Mouse (Mus musculus) stomach, postnatal 0 days (tissue): ENCODE results near the gene Tns3. TPM values are rescaled to one million over a fixed set of nuclear protein-coding genes. Genes with fewer than 3 reads are reported as not detected.

Source experiments
- ATAC-seq: fragments of 200-750 bp; cut with Nextera tagmentation; 2 replicates; pipeline ENCODE4 v1.8.0; 2017; ENCODE audit not compliant: low FRiP score, low TSS enrichment
- DNase-seq: peaks from one replicate; pipeline ENCODE4 v3.0.0-alpha.2; 2016; ENCODE audit warnings: low spot score
- H3K27ac ChIP-seq: fragments of 300-500 bp; sonication (generic); replicated peaks from 2 replicates; pipeline ENCODE4 v1.5.1; 2014; ENCODE audit warnings: mild to moderate bottlenecking, control low read depth
- H3K27me3 ChIP-seq: fragments of 300-500 bp; sonication (generic); 2 replicates; pipeline ENCODE4 v1.6.1; 2014; ENCODE audit warnings: low read length; ENCODE audit not compliant: control insufficient read depth, insufficient read depth
- H3K36me3 ChIP-seq: fragments of 300-500 bp; sonication (generic); 2 replicates; pipeline ENCODE4 v1.6.1; 2014; ENCODE audit warnings: low read length, mixed read lengths; ENCODE audit not compliant: control insufficient read depth, insufficient read depth
- H3K4me1 ChIP-seq: fragments of 300-500 bp; sonication (generic); replicated peaks from 2 replicates; pipeline ENCODE4 v1.6.1; 2014; ENCODE audit warnings: antibody characterized with exemption; ENCODE audit not compliant: control insufficient read depth, insufficient read depth
- H3K4me2 ChIP-seq: fragments of 300-500 bp; sonication (generic); replicated peaks from 2 replicates; pipeline ENCODE4 v1.6.1; 2014; ENCODE audit warnings: low read depth, mild to moderate bottlenecking, control low read depth, moderate library complexity
- H3K4me3 ChIP-seq: fragments of 300-500 bp; sonication (generic); 2 replicates; pipeline ENCODE4 v1.5.1; 2014; ENCODE audit warnings: low read depth, low read length, control low read depth
- H3K9ac ChIP-seq: fragments of 300-500 bp; sonication (generic); 2 replicates; pipeline ENCODE4 v1.6.1; 2014; ENCODE audit warnings: mild to moderate bottlenecking, low read length, control low read depth, mixed read lengths
- H3K9me3 ChIP-seq: fragments of 300-500 bp; sonication (generic); 2 replicates; pipeline ENCODE4 v1.6.1; 2016; ENCODE audit warnings: low read length; ENCODE audit not compliant: control insufficient read depth
- CTCF ChIP-seq: IDR thresholded peaks from 2 replicates; pipeline ENCODE4 v1.5.1; 2016; ENCODE audit warnings: antibody characterized with exemption, low read depth, mild to moderate bottlenecking, moderate library complexity
- EP300 ChIP-seq: optimal IDR thresholded peaks from 2 replicates; pipeline ENCODE3; 2016; ENCODE audit warnings: antibody characterized with exemption
- WGBS: fragments of 180-500 bp; shearing (Covaris S2); extraction: QIAGEN DNeasy Blood & Tissue Kit; methylation state at CpG from one replicate; pipeline ENCODE4 v1.1.7; 2014; 5-methylcytosine and 5-hydroxymethylcytosine counted together
- polyA plus RNA-seq: library from polyadenylated mRNA; unstranded; fragments of >200 nt; fragmentation: Nextera tagmentation; extraction: Ambion mirVana; gene quantifications from 2 replicates; pipeline ENCODE4 v1.2.1, GENCODE M21; 2015

Gene Tns3
- polyA plus RNA-seq, 1 experiment from 2014 or later = 10.4 TPM

GRCm38 (mm10) chr11:8482721-8483120, 181.6 kb downstream of the Tns3 start:
- ATAC-seq (no peak), DNase-seq (no peak)
- Histone ChIP-seq H3K4me2 (no peak overlapping the region), H3K9me3 (no peaks in the 10 kb centered on the region), H3K27me3 (no peaks in the 10 kb centered on the region), H3K4me1 (peaks cover 5% of the 10 kb centered on the region; the same call in 1 of the 2 replicates), H3K36me3 (peaks cover 6% of the 10 kb centered on the region), H3K4me3 (no peak overlapping the region), H3K9ac (no peak overlapping the region), H3K27ac (0 out of 2 replicates have a peak overlapping the region, but pooled peaks have one; percentile 30)
- WGBS = 21% methylated on average over 3 of the region's 3 CpGs
- TF ChIP-seq EP300 = no peak
- TF ChIP-seq CTCF = no peak

DNA sequence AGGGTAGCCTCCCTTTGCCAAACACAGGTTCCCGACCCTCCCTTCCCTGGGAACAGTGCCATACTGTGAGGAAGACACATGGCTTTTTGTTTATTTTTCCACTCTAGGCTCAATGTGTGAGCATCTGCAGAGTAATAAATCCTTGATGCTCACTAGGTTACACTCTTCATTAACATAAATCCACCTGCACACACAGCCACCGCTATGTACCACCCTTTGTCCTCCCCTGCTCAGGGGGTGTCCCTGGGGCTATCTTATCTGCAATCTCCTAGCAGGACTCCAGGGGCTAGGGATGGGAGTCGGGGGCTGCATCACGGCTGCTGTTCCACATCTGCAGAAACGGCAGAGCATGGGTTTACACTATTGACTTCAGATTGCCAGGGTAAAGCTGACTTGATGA, 182.4 kb downstream of the Tns3 start:
- H3K36me3 ChIP-seq = peaks cover 6% of the 10 kb centered on the region
- no peaks in the 10 kb centered on the region for H3K27me3 ChIP-seq
- no peak overlapping the region for H3K4me3 ChIP-seq
- ATAC-seq (peak; percentile 16; the same call in 1 of the 2 replicates), DNase-seq (no peak)
- 37% methylated on average over 5 of the region's 5 CpGs for WGBS
- TF ChIP-seq CTCF (no peak), EP300 (no peak)
- H3K27ac ChIP-seq = no peak overlapping the region
- no peak overlapping the region for H3K9ac ChIP-seq
- H3K4me2 ChIP-seq = no peak overlapping the region
- no peaks in the 10 kb centered on the region for H3K9me3 ChIP-seq
- H3K4me1 ChIP-seq = peaks cover 5% of the 10 kb centered on the region; the same call in 1 of the 2 replicates

GRCm38 (mm10) chr11:8481529-8481928, 182.8 kb downstream of the Tns3 start:
- 72% methylated on average over 6 of the region's 6 CpGs for WGBS
- ATAC-seq (peak; percentile 6; the same call in 1 of the 2 replicates), DNase-seq (no peak)
- Histone ChIP-seq H3K4me1 (peaks cover 5% of the 10 kb centered on the region; the same call in 1 of the 2 replicates), H3K36me3 (peaks cover 6% of the 10 kb centered on the region), H3K4me2 (no peak overlapping the region), H3K4me3 (no peak overlapping the region), H3K9ac (no peak overlapping the region), H3K27ac (no peak overlapping the region), H3K9me3 (no peaks in the 10 kb centered on the region), H3K27me3 (no peaks in the 10 kb centered on the region)
- TF ChIP-seq CTCF = no peak
- TF ChIP-seq EP300 = no peak

GRCm38 (mm10) chr11:8479858-8480257, 184.5 kb downstream of the Tns3 start:
- DNase-seq = no peak
- no peak for ATAC-seq
- Histone ChIP-seq H3K4me2 (no peak overlapping the region), H3K4me1 (peaks cover 5% of the 10 kb centered on the region; the same call in 1 of the 2 replicates), H3K36me3 (peaks cover 6% of the 10 kb centered on the region), H3K9me3 (no peaks in the 10 kb centered on the region), H3K27ac (no peak overlapping the region), H3K9ac (no peak overlapping the region), H3K27me3 (no peaks in the 10 kb centered on the region), H3K4me3 (no peak overlapping the region)
- WGBS = 82% methylated on average over 2 of the region's 2 CpGs
- TF ChIP-seq EP300 (no peak), CTCF (no peak)

DNA sequence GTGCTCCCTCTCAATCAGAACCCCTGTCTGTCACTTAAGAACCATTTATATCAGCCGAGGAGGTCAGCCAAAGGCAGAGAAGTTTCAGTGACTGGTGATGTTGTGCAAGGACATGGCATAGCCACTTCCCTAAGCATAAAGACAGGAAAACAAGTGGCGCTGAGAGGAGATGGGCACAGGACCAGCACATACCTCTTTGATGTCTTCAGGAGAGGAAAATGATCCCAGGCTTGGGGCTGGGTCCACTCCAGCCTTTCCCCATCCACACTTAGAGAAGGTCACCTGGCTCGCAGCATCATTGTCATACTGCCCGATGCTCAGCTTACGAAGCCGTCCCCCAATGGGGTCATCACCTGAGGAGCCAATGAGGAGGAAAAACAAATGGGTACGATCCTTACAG, 185.0 kb downstream of the Tns3 start:
- no peak overlapping the region for H3K4me2 ChIP-seq
- no peaks in the 10 kb centered on the region for H3K27me3 ChIP-seq
- no peak overlapping the region for H3K4me3 ChIP-seq
- peaks cover 6% of the 10 kb centered on the region for H3K36me3 ChIP-seq
- no peak overlapping the region for H3K9ac ChIP-seq
- H3K4me1 ChIP-seq = peaks cover 5% of the 10 kb centered on the region; the same call in 1 of the 2 replicates
- ATAC-seq (no peak), DNase-seq (no peak)
- H3K9me3 ChIP-seq = no peaks in the 10 kb centered on the region
- H3K27ac ChIP-seq = no peak overlapping the region
- 93% methylated on average over 7 of the region's 7 CpGs for WGBS
- no peak for TF ChIP-seq EP300
- no peak for TF ChIP-seq CTCF

DNA sequence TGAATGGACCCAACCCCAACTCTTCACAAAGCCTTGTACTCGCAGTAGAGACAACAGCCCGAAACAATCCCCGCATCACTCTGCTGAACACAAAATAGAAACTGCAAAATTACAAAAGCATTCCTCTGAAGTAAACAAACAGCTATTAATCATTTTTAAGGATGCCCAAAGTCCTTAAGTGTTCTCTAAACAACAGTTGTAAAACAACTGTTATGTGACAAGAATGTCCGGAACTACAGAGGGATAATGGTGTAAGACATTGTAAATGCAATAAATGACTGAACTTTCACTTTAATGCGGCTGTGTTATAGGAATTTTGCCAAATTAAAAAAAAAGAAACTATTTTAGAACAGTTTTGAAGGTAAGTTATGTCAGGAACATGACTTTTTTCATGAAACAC, 190.7 kb downstream of the Tns3 start:
- ATAC-seq (no peak), DNase-seq (no peak)
- H3K27me3 ChIP-seq = no peaks in the 10 kb centered on the region
- peaks cover 14% of the 10 kb centered on the region for H3K4me1 ChIP-seq
- no peak overlapping the region for H3K4me2 ChIP-seq
- H3K4me3 ChIP-seq = no peak overlapping the region
- 67% methylated on average over 5 of the region's 5 CpGs for WGBS
- H3K9ac ChIP-seq = no peak overlapping the region
- TF ChIP-seq CTCF (no peak), EP300 (no peak)
- H3K9me3 ChIP-seq = no peaks in the 10 kb centered on the region
- no peak overlapping the region for H3K27ac ChIP-seq
- H3K36me3 ChIP-seq = peaks cover 6% of the 10 kb centered on the region; the same call in 1 of the 2 replicates
